Comparison of ENCODE assay signal across 23 mouse cellular contexts in the genomic region with DNA sequence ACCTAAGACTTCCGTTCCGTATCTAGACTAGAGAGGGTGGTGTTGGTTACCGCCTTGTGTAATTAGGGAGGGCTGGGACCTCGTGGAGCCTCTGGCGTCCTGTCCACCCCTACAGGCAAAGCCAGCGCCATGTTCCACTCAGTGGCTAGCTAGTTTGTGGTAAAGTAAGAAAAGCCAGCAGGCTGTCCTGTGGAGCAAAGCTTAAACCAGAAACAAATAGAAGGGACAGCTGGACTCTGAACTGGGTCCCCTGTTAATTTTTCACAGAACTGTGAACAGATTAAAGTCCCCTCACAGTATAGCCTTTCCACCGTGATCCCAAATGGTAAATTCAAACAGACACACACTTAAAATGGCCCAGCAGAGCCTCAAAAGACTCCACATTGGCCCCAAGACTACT. TPM values are rescaled to one million over a fixed set of nuclear protein-coding genes. Genes with fewer than 3 reads are reported as not detected.
DNase-seq lines count a peak whose midpoint lies in the region; ATAC-seq lines count a peak whose summit lies in the region.
"Had no signal": no experiment of that assay in that cellular context is flagged by ENCODE, and none has a peak within 500 bp of the region (broad histone marks: within the 10 kb centered on the region; RNA-seq: fewer than 3 reads in every experiment).

No protein-coding gene starts in this region.

- no peaks in the 10 kb centered on the region for H3K36me3 ChIP-seq in kidney, embryonic 14.5 days (ENCODE audit: control insufficient read depth, insufficient read depth, low read length)
- H3K36me3 ChIP-seq in liver, embryonic 11.5 days (ENCODE audit: control insufficient read depth, insufficient read depth, low read length), result no peaks in the 10 kb centered on the region
- 0 out of 2 replicates have a peak, but pooled peaks cover 3% of the 10 kb centered on the region for H3K36me3 ChIP-seq in forebrain, embryonic 12.5 days (replicated peaks)
- H3K36me3 ChIP-seq in embryonic facial prominence, embryonic 10.5 days (replicated peaks), result peaks cover 8% of the 10 kb centered on the region
- H3K36me3 ChIP-seq: stomach, embryonic 15.5 days had no signal

- no peaks in the 10 kb centered on the region for H3K9me3 ChIP-seq in kidney, embryonic 14.5 days (ENCODE audit: control insufficient read depth, low read length)
- H3K9me3 ChIP-seq in liver, embryonic 11.5 days (ENCODE audit: control insufficient read depth, low read length), result no peaks in the 10 kb centered on the region
- no peaks in the 10 kb centered on the region for H3K9me3 ChIP-seq in forebrain, embryonic 12.5 days
- H3K9me3 ChIP-seq in embryonic facial prominence, embryonic 10.5 days, result no peaks in the 10 kb centered on the region
- H3K9me3 ChIP-seq: forebrain, embryonic 13.5 days; limb, embryonic 10.5 days; midbrain, embryonic 10.5 days; stomach, embryonic 15.5 days had no signal

- DNase-seq in kidney, adult 18-20 months, result peak; percentile 51
- DNase-seq in kidney, postnatal 10 days, result no peak
- DNase-seq in liver, embryonic 11.5 days (ENCODE audit: low spot score), result no peak
- DNase-seq in yolk sac, embryonic 10.5 days (ENCODE audit: low spot score), result peak; percentile 77
- DNase-seq in embryonic facial prominence, embryonic 10.5 days (ENCODE audit: low spot score), result no peak
- no peak for DNase-seq in adrenal gland, adult 8-10 months
- DNase-seq: adrenal gland, postnatal 25 days; cerebellum, adult 18-20 months; gastrocnemius, postnatal 10 days; heart, adult 2 months; layer of hippocampus, adult 9-11 months; lung, adult 2 months; right cerebral cortex, postnatal 25 days; thymus, adult 2 months had no signal

- no peak overlapping the region for H3K4me3 ChIP-seq in kidney, embryonic 14.5 days (ENCODE audit: low read length)
- no peak overlapping the region for H3K4me3 ChIP-seq in liver, embryonic 11.5 days (ENCODE audit: low read depth, low read length)
- no peak overlapping the region for H3K4me3 ChIP-seq in forebrain, embryonic 12.5 days (replicated peaks)
- no peak overlapping the region for H3K4me3 ChIP-seq in embryonic facial prominence, embryonic 10.5 days
- H3K4me3 ChIP-seq: forebrain, embryonic 13.5 days; heart, adult 2 months; left cerebral cortex, adult 2 months; limb, embryonic 10.5 days; midbrain, embryonic 10.5 days; stomach, embryonic 15.5 days had no signal

- no peaks in the 10 kb centered on the region for H3K27me3 ChIP-seq in kidney, embryonic 14.5 days (ENCODE audit: control insufficient read depth, insufficient read depth, low read length)
- no peaks in the 10 kb centered on the region for H3K27me3 ChIP-seq in liver, embryonic 11.5 days (replicated peaks; ENCODE audit: control insufficient read depth, insufficient read depth, low read length)
- peaks cover 26% of the 10 kb centered on the region for H3K27me3 ChIP-seq in forebrain, embryonic 12.5 days
- H3K27me3 ChIP-seq in embryonic facial prominence, embryonic 10.5 days (replicated peaks; ENCODE audit: low read depth, poor library complexity, severe bottlenecking), result peaks cover 33% of the 10 kb centered on the region
- H3K27me3 ChIP-seq: CH12.LX; stomach, embryonic 15.5 days had no signal

- H3K4me2 ChIP-seq in kidney, embryonic 14.5 days (replicated peaks; ENCODE audit: low read depth, low read length), result no peak overlapping the region
- peak overlapping the region; percentile 29 for H3K4me2 ChIP-seq in liver, embryonic 11.5 days
- H3K4me2 ChIP-seq in forebrain, embryonic 12.5 days, result no peak overlapping the region
- H3K4me2 ChIP-seq: forebrain, embryonic 13.5 days; stomach, embryonic 15.5 days had no signal

- WGBS in kidney, embryonic 14.5 days, result 58% methylated on average over 7 of the region's 7 CpGs
- 70% methylated on average over 7 of the region's 7 CpGs for WGBS in liver, embryonic 11.5 days
- 72% methylated on average over 7 of the region's 7 CpGs for WGBS in forebrain, embryonic 12.5 days
- WGBS in embryonic facial prominence, embryonic 10.5 days, result 69% methylated on average over 7 of the region's 7 CpGs

- peak overlapping the region; percentile 47; the same call in 1 of the 2 replicates for H3K27ac ChIP-seq in kidney, embryonic 14.5 days (ENCODE audit: low read depth, low read length)
- H3K27ac ChIP-seq in liver, embryonic 11.5 days (ENCODE audit: low read depth, low read length), result peak overlapping the region; percentile 79
- no peak overlapping the region for H3K27ac ChIP-seq in forebrain, embryonic 12.5 days
- H3K27ac ChIP-seq in embryonic facial prominence, embryonic 10.5 days (replicated peaks), result no peak overlapping the region
- H3K27ac ChIP-seq: forebrain, embryonic 13.5 days; heart, adult 2 months; left cerebral cortex, adult 2 months; limb, embryonic 10.5 days; macrophage; midbrain, embryonic 10.5 days; stomach, embryonic 15.5 days had no signal

- H3K4me1 ChIP-seq in kidney, embryonic 14.5 days (ENCODE audit: control insufficient read depth, insufficient read depth, low read length), result peaks cover 20% of the 10 kb centered on the region
- peaks cover 22% of the 10 kb centered on the region for H3K4me1 ChIP-seq in liver, embryonic 11.5 days (replicated peaks; ENCODE audit: control insufficient read depth, insufficient read depth, low read length)
- H3K4me1 ChIP-seq in forebrain, embryonic 12.5 days, result peaks cover 22% of the 10 kb centered on the region
- H3K4me1 ChIP-seq in embryonic facial prominence, embryonic 10.5 days, result peaks cover 33% of the 10 kb centered on the region

- H3K9ac ChIP-seq in kidney, embryonic 14.5 days (ENCODE audit: low read depth, low read length), result no peak overlapping the region
- no peak overlapping the region for H3K9ac ChIP-seq in liver, embryonic 11.5 days (ENCODE audit: low read depth, low read length)
- H3K9ac ChIP-seq in forebrain, embryonic 12.5 days, result no peak overlapping the region
- H3K9ac ChIP-seq: forebrain, embryonic 13.5 days; stomach, embryonic 15.5 days had no signal

- ATAC-seq in kidney, embryonic 14.5 days (ENCODE audit: low FRiP score, low TSS enrichment), result no peak
- no peak for ATAC-seq in liver, embryonic 11.5 days (replicated peaks; ENCODE audit: low FRiP score)
- ATAC-seq in forebrain, embryonic 12.5 days (ENCODE audit: low FRiP score), result no peak
- ATAC-seq: forebrain, embryonic 13.5 days had no signal

RNA-seq across cellular contexts. Expression of a gene that starts 2.1 kb away (rescaled TPM):
- polyA plus RNA-seq in kidney, embryonic 14.5 days (2014; fragmentation: Nextera tagmentation; extraction: Ambion mirVana), result 68.5 and 132 TPM in 2 replicates
- polyA plus RNA-seq in liver, embryonic 11.5 days (2014; fragmentation: Nextera tagmentation; extraction: Ambion mirVana), result 149 and 176 TPM in 2 replicates
- 205 and 221 TPM in 2 replicates for polyA plus RNA-seq in forebrain, embryonic 12.5 days (2016; fragmentation: Nextera tagmentation; extraction: Ambion mirVana)
- 207 and 211 TPM in 2 replicates for polyA plus RNA-seq in embryonic facial prominence, embryonic 10.5 days (2016; fragmentation: Nextera tagmentation; extraction: Ambion mirVana)
- total RNA-seq in adrenal gland, adult 8-10 months (2022), result 10 to 100 TPM; 59.8 to 89.0 (median 74.4) TPM

Comparison
In these comparisons a context has a peak if more than half of its experiments do, and no peak if none do; other contexts are left out.
1. DNase-seq: peak in kidney, adult 18-20 months (single experiment) and yolk sac, embryonic 10.5 days (single experiment); none in kidney, postnatal 10 days (single experiment), liver, embryonic 11.5 days (single experiment), embryonic facial prominence, embryonic 10.5 days (single experiment) and adrenal gland, adult 8-10 months (single experiment).
2. H3K27ac ChIP-seq: peak in kidney, embryonic 14.5 days (single experiment) and liver, embryonic 11.5 days (single experiment); none in forebrain, embryonic 12.5 days (single experiment) and embryonic facial prominence, embryonic 10.5 days (single experiment).